Mouse (Mus musculus) lung, postnatal 0 days (tissue): Measurements from ENCODE around the gene Cacng6. TPM values are rescaled to one million over a fixed set of nuclear protein-coding genes. Genes with fewer than 3 reads are reported as not detected.

ENCODE experiments used
- ATAC-seq: fragments of 200-750 bp; cut with Nextera tagmentation; 2 replicates; pipeline ENCODE4 v1.8.0; 2017; ENCODE audit warnings: moderate library complexity
- DNase-seq: peaks from one replicate; pipeline ENCODE4 v3.0.0-alpha.2; 2016; ENCODE audit warnings: low spot score
- H3K27ac ChIP-seq: fragments of 300-500 bp; sonication (generic); 2 replicates; pipeline ENCODE4 v1.5.1; 2014; ENCODE audit warnings: antibody characterized with exemption, mild to moderate bottlenecking, low read length, mixed read lengths
- H3K27me3 ChIP-seq: fragments of 300-500 bp; sonication (generic); replicated peaks from 2 replicates; pipeline ENCODE4 v1.6.1; 2014; ENCODE audit warnings: low read length, mixed read lengths; ENCODE audit not compliant: insufficient read depth
- H3K36me3 ChIP-seq: fragments of 300-500 bp; sonication (generic); 2 replicates; pipeline ENCODE4 v1.6.1; 2014; ENCODE audit warnings: low read length, mixed read lengths; ENCODE audit not compliant: insufficient read depth
- H3K4me1 ChIP-seq: fragments of 300-500 bp; sonication (generic); 2 replicates; pipeline ENCODE4 v1.6.1; 2014; ENCODE audit warnings: antibody characterized with exemption, low read depth, low read length, mixed read lengths; ENCODE audit not compliant: insufficient read depth
- H3K4me2 ChIP-seq: fragments of 300-500 bp; sonication (generic); replicated peaks from 2 replicates; pipeline ENCODE4 v1.6.1; 2014; ENCODE audit warnings: low read depth, mild to moderate bottlenecking, low read length, moderate library complexity, mixed read lengths
- H3K4me3 ChIP-seq: fragments of 300-500 bp; sonication (generic); 2 replicates; pipeline ENCODE4 v1.5.1; 2014; ENCODE audit warnings: low read depth, low read length
- H3K9ac ChIP-seq: fragments of 300-500 bp; sonication (generic); replicated peaks from 2 replicates; pipeline ENCODE4 v1.6.1; 2014; ENCODE audit warnings: low read depth, mild to moderate bottlenecking
- H3K9me3 ChIP-seq: fragments of 300-500 bp; sonication (generic); 2 replicates; pipeline ENCODE4 v1.6.1; 2016; ENCODE audit warnings: low read length, mixed read lengths
- CTCF ChIP-seq: IDR thresholded peaks from 2 replicates; pipeline ENCODE4 v1.5.1; 2016; ENCODE audit warnings: antibody characterized with exemption, mild to moderate bottlenecking
- EP300 ChIP-seq: IDR thresholded peaks from 2 replicates; pipeline ENCODE4 v1.6.1; 2016; ENCODE audit warnings: antibody characterized with exemption, mild to moderate bottlenecking, control low read depth
- WGBS: fragments of 180-500 bp; shearing (Covaris S2); extraction: QIAGEN DNeasy Blood & Tissue Kit; methylation state at CpG from one replicate; pipeline ENCODE4 v1.1.7; 2014; 5-methylcytosine and 5-hydroxymethylcytosine counted together
- polyA plus RNA-seq: library from polyadenylated mRNA; unstranded; fragments of >200 nt; fragmentation: Nextera tagmentation; extraction: Ambion mirVana; gene quantifications from 2 replicates; pipeline ENCODE4 v1.2.1, GENCODE M21; 2015

Gene Cacng6
- polyA plus RNA-seq = not detected in 2 replicates

DNA sequence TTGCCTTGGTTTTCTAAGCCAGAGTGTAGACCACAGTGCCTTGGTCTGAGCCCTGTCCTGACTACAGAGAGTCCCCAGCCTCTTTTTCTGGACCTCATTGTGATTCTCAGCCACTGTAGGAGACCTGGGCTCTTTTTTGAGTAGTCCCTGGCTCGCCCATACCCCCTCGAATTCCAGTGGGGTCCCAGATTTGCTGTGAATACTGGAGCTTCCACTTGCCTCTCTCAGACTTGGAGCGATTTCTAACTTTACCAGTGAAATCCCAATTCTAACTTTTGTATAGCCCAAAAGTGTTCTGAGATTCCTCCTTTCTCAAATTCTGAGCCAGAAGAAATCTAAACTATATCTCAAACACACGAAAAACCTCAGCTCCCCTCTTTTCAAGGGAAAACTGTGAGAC lies at the start of gene Cacng6:
Gene Cacng6 (plus strand): TSS at position 301 of the 400 bp plus-strand sequence.
- TF ChIP-seq CTCF = no peak
- no peak for TF ChIP-seq EP300
- no peak within 1 kb of the TSS for H3K4me3 ChIP-seq
- no peaks in the 10 kb centered on the region for H3K4me1 ChIP-seq

DNA sequence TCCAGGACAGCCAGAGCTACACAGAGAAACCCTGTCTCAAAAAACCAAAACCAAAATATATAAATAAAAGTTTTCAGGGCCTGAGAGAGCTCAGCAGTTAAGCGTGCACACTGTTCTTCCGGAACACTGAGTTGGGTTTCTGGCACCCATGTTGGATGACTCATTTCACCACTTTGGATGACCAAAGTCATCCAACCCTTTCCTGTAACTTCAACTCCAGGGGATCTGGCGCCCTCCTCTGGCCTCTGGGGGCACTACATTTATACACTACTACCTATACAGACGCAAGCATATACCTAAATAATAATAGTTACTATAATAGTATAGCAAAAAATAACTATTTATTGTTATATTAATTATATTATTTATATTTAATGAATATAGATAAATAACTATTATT lies 47.2 kb upstream of the Cacng6 start:
- Histone ChIP-seq H3K36me3 (no peaks in the 10 kb centered on the region), H3K9ac (no peak overlapping the region), H3K4me2 (no peak overlapping the region), H3K27me3 (no peaks in the 10 kb centered on the region), H3K27ac (no peak overlapping the region), H3K9me3 (no peaks in the 10 kb centered on the region), H3K4me3 (no peak overlapping the region), H3K4me1 (no peaks in the 10 kb centered on the region)
- 51% methylated on average over 4 of the region's 4 CpGs for WGBS
- peak; percentile 68 for TF ChIP-seq CTCF
- no peak for TF ChIP-seq EP300
- ATAC-seq = 0 out of 2 replicates have a peak, but pooled peaks have one; percentile 25
- DNase-seq = peak; percentile 73

More for the DNA sequence above, at the start of gene Cacng6:
- no peak within 1 kb of the TSS; the same call in 1 of the 2 replicates for H3K4me2 ChIP-seq
- DNase-seq = no peak
- ATAC-seq = no peak
- no peaks in the 10 kb centered on the region for H3K36me3 ChIP-seq
- peaks cover 19% of the 10 kb centered on the region; the same call in 1 of the 2 replicates for H3K27me3 ChIP-seq
- H3K27ac ChIP-seq = no peak within 1 kb of the TSS
- 38% methylated on average over 4 of the region's 4 CpGs for WGBS
- no peak within 1 kb of the TSS for H3K9ac ChIP-seq
- H3K9me3 ChIP-seq = no peaks in the 10 kb centered on the region

DNA sequence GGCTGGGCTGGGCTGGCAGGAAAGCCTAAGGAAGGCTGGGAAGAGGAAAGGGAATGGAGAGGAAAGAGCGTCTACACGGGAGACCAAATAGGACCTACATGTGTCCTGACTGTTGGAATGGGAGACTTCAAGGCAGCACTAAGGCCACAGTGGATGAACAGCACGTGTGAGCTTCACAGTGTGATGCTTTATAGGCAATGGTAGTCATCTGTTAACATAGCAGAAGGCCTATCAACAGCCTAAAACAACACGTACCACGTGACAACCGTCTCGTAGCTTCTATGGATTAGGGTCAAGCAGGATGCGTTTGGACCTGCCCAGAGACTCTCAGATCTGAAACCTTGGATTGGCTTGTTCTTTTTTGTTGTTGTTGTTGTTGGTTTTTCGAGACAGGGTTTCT lies 41.9 kb upstream of the Cacng6 start:
- Histone ChIP-seq H3K4me1 (no peaks in the 10 kb centered on the region), H3K27ac (no peak overlapping the region), H3K27me3 (no peaks in the 10 kb centered on the region), H3K4me2 (no peak overlapping the region), H3K36me3 (no peaks in the 10 kb centered on the region), H3K9me3 (no peaks in the 10 kb centered on the region), H3K9ac (no peak overlapping the region), H3K4me3 (no peak overlapping the region)
- no peak for TF ChIP-seq EP300
- TF ChIP-seq CTCF = no peak
- DNase-seq (no peak), ATAC-seq (no peak)
- WGBS = 75% methylated on average over 9 of the region's 9 CpGs

DNA sequence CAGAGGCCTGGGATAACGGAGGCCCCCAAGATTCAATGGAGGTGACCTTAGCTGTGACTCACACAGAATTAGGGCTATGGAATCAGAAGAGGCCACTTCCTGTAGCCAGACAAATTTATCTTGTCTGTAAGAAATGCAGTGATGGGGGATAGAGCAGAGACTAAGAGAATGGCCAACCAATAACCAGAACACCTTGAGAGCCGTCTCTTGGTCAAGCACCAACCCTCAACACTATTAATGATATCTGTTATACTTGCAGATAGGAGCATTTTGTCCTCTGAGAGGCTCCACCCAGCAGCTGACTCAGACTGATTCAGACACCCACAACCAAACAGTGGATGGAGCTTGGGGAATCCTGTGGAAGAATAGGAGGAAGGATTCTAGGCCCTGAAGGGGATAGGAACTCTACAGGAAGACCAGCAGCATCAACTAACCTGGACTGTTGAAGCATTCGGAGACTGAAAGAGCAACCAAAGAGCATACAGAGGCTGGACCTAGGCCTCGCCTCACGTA lies 39.1 kb upstream of the Cacng6 start:
- no peak overlapping the region for H3K27ac ChIP-seq
- ATAC-seq (no peak), DNase-seq (no peak)
- H3K4me1 ChIP-seq = no peaks in the 10 kb centered on the region
- no peak overlapping the region for H3K4me3 ChIP-seq
- H3K9ac ChIP-seq = no peak overlapping the region
- H3K9me3 ChIP-seq = no peaks in the 10 kb centered on the region
- H3K36me3 ChIP-seq = no peaks in the 10 kb centered on the region
- WGBS = 83% methylated on average over 5 of the region's 5 CpGs
- no peak overlapping the region for H3K4me2 ChIP-seq
- no peak for TF ChIP-seq CTCF
- TF ChIP-seq EP300 = no peak
- H3K27me3 ChIP-seq = no peaks in the 10 kb centered on the region

DNA sequence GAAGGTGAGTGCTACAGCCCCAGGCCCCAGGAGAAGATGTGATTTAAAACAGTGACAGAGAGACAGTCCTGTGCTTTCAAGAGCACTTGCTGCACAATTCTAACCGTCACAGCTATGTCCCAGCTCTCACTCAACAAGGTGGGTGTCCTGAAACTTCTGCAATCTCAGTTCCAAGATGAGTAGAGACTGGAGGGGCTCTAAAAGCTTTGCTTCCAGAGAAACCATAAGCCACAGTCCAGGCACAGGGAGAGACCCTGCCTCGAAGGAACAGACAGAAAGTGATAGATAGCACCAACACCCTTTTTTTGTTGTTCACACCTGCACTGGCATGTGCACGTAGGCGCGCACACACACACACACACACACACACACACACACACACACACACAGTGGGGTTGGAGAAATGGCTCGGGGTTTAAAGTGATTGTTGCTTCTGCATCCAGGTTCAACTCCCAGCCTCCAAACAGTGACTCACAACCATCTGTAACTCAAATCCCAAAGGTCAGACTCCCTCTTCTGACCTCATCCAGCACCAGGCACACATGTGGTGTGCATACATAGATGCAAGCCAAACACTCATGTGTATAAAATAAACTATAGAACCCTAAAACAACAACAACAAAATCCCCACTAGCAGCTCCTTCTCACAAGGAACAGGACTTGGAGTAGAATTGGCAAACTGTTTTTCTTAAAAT lies 37.8 kb upstream of the Cacng6 start:
- Histone ChIP-seq H3K4me2 (no peak overlapping the region), H3K4me3 (no peak overlapping the region), H3K27ac (no peak overlapping the region), H3K4me1 (no peaks in the 10 kb centered on the region), H3K9me3 (no peaks in the 10 kb centered on the region), H3K9ac (no peak overlapping the region), H3K27me3 (no peaks in the 10 kb centered on the region), H3K36me3 (no peaks in the 10 kb centered on the region)
- no peak for TF ChIP-seq EP300
- no peak for TF ChIP-seq CTCF
- ATAC-seq (no peak), DNase-seq (no peak)
- WGBS = 63% methylated on average over 6 of the region's 6 CpGs

DNA sequence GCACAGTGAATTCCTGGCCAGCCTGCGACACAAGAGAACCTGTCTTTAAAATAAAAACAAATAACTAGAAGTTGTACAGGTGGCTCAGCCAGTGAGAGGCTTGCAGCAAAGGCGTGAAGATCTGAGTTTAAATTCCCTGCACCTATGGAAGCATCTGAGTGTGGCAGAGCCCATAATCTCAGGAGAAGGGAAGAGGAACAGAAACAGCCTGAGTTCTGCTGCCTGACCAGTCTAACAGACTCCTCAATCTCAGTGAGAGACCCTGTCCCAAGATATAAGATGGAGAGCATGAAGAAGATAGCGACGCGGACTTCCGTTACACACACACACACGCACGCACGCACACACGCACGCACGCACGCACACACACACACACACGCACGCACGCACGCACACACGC lies 36.2 kb upstream of the Cacng6 start:
- no peak for ATAC-seq
- no peak for DNase-seq
- no peaks in the 10 kb centered on the region for H3K36me3 ChIP-seq
- no peaks in the 10 kb centered on the region for H3K27me3 ChIP-seq
- H3K27ac ChIP-seq = no peak overlapping the region
- 85% methylated on average over 18 of the region's 18 CpGs for WGBS
- H3K9ac ChIP-seq = no peak overlapping the region
- H3K9me3 ChIP-seq = no peaks in the 10 kb centered on the region
- no peaks in the 10 kb centered on the region for H3K4me1 ChIP-seq
- no peak overlapping the region for H3K4me2 ChIP-seq
- H3K4me3 ChIP-seq = no peak overlapping the region
- TF ChIP-seq EP300 (no peak), CTCF (no peak)
